Mouse (Mus musculus) MEL (cell line): ENCODE data around the gene Hspg2. TPM values are rescaled to one million over a fixed set of nuclear protein-coding genes. Genes with fewer than 3 reads are reported as not detected.
A peak's percentile ranks its signal among the peaks of the same experiment; 100 is the strongest.

Source experiments
- DNase-seq: peaks from one replicate; pipeline ENCODE4 v3.0.0; 2011; ENCODE audit warnings: low read depth, low spot score
- H3K27ac ChIP-seq: 2 replicates; pipeline ENCODE4 v1.5.1; 2012; ENCODE audit warnings: low read depth, mild to moderate bottlenecking, control low read depth, low read length, moderate library complexity; ENCODE audit not compliant: control insufficient read depth
- H3K27me3 ChIP-seq, 2 experiments: fragments of 150-350 bp in 1 of 2; sonication (generic) in 1 of 2; 2 replicates each; pipeline ENCODE4 v1.6.1; 2012; ENCODE audit warnings: low read length in 2 of 2, mild to moderate bottlenecking in 2 of 2, improper control_type of control experiment in 1 of 2, moderate library complexity in 1 of 2; ENCODE audit not compliant: insufficient read depth in 2 of 2, control insufficient read depth in 1 of 2
- H3K36me3 ChIP-seq, 2 experiments: 2 replicates each; pipeline ENCODE4 v1.6.1; 2012 to 2014; ENCODE audit warnings: low read length in 2 of 2, improper control_type of control experiment in 1 of 2, inconsistent platforms in 1 of 2, mild to moderate bottlenecking in 1 of 2; ENCODE audit not compliant: insufficient read depth in 2 of 2, control insufficient read depth in 1 of 2
- H3K4me1 ChIP-seq, 2 experiments: fragments of 150-350 bp in 1 of 2; sonication (generic) in 1 of 2; 2 replicates each; pipeline ENCODE4 v1.6.1; 2012; ENCODE audit warnings: low read length in 2 of 2, improper control_type of control experiment in 1 of 2, mild to moderate bottlenecking in 1 of 2; ENCODE audit not compliant: insufficient read depth in 2 of 2, control insufficient read depth in 1 of 2
- H3K4me3 ChIP-seq, 2 experiments: fragments of 150-350 bp in 1 of 2; sonication (generic) in 1 of 2; 2 replicates each; pipeline ENCODE4 v1.5.1; 2012; ENCODE audit warnings: low read depth in 2 of 2, low read length in 2 of 2, mild to moderate bottlenecking in 2 of 2, moderate library complexity in 2 of 2, control low read depth in 1 of 2, improper control_type of control experiment in 1 of 2; ENCODE audit not compliant: control insufficient read depth in 1 of 2, insufficient read depth in 1 of 2
- H3K79me2 ChIP-seq: 2 replicates; pipeline ENCODE4 v1.6.1; 2012; ENCODE audit warnings: mild to moderate bottlenecking, low read length, moderate library complexity; ENCODE audit not compliant: control insufficient read depth, poor library complexity, insufficient read depth
- H3K9ac ChIP-seq: 2 replicates; pipeline ENCODE4 v1.6.1; 2012; ENCODE audit warnings: low read depth, mild to moderate bottlenecking, control low read depth, low read length, moderate library complexity; ENCODE audit not compliant: control insufficient read depth, poor library complexity, severe bottlenecking
- H3K9me3 ChIP-seq: fragments of 150-350 bp; sonication (generic); replicated peaks from 2 replicates; pipeline ENCODE4 v1.6.1; 2012; ENCODE audit warnings: mild to moderate bottlenecking, low read length, improper control_type of control experiment, moderate library complexity; ENCODE audit not compliant: insufficient read depth
- BHLHE40 ChIP-seq: IDR thresholded peaks from 2 replicates; pipeline ENCODE4 v1.6.1; 2012; ENCODE audit warnings: low read depth, mild to moderate bottlenecking, inconsistent platforms, low read length, improper control_type of control experiment, borderline replicate concordance
- CHD2 ChIP-seq: IDR thresholded peaks from 2 replicates; pipeline ENCODE4 v1.6.1; 2011; ENCODE audit warnings: low read length, improper control_type of control experiment
- E2F4 ChIP-seq: IDR thresholded peaks from 2 replicates; pipeline ENCODE4 v1.6.1; 2011; ENCODE audit warnings: low read depth, low read length, improper control_type of control experiment, borderline replicate concordance
- GATA1 ChIP-seq: IDR thresholded peaks from 2 replicates; pipeline ENCODE4 v1.6.1; 2011; ENCODE audit warnings: low read depth, low read length, improper control_type of control experiment
- HCFC1 ChIP-seq: IDR thresholded peaks from 2 replicates; pipeline ENCODE4 v1.6.1; 2012; ENCODE audit warnings: low read depth, mild to moderate bottlenecking, inconsistent platforms, low read length, improper control_type of control experiment, moderate library complexity
- KAT2A ChIP-seq: conservative IDR thresholded peaks from 2 replicates; pipeline ENCODE4 v1.6.1; 2012; ENCODE audit warnings: low read depth, low read length, improper control_type of control experiment, inconsistent platforms
- MAFK ChIP-seq: IDR thresholded peaks from 2 replicates; pipeline ENCODE4 v1.6.1; 2011; ENCODE audit warnings: low read depth, mild to moderate bottlenecking, low read length, improper control_type of control experiment, borderline replicate concordance
- MAX ChIP-seq: IDR thresholded peaks from 2 replicates; pipeline ENCODE4 v1.6.1; 2011; ENCODE audit warnings: low read length, improper control_type of control experiment
- MAZ ChIP-seq: IDR thresholded peaks from 2 replicates; pipeline ENCODE4 v1.6.1; 2012; ENCODE audit warnings: low read depth, mild to moderate bottlenecking, inconsistent platforms, low read length, improper control_type of control experiment
- MYB ChIP-seq: IDR thresholded peaks from 2 replicates; pipeline ENCODE4 v1.6.1; 2011; ENCODE audit warnings: mild to moderate bottlenecking, low read depth, low read length, improper control_type of control experiment
- NRF1 ChIP-seq: IDR thresholded peaks from 2 replicates; pipeline ENCODE4 v1.6.1; 2014; ENCODE audit warnings: low read depth, mild to moderate bottlenecking, inconsistent platforms, low read length, improper control_type of control experiment, moderate library complexity; ENCODE audit not compliant: poor library complexity, insufficient read depth, severe bottlenecking
- RCOR1 ChIP-seq: IDR thresholded peaks from 2 replicates; pipeline ENCODE4 v1.6.1; 2012; ENCODE audit warnings: low read depth, mild to moderate bottlenecking, inconsistent platforms, low read length, improper control_type of control experiment
- SIN3A ChIP-seq: IDR thresholded peaks from 2 replicates; pipeline ENCODE4 v1.6.1; 2012; ENCODE audit warnings: low read length, improper control_type of control experiment, inconsistent platforms
- TBP ChIP-seq: IDR thresholded peaks from 2 replicates; pipeline ENCODE4 v1.8.0; 2011; ENCODE audit warnings: low read depth, low read length, improper control_type of control experiment
- UBTF ChIP-seq: IDR thresholded peaks from 2 replicates; pipeline ENCODE4 v1.6.1; 2012; ENCODE audit warnings: low read depth, mild to moderate bottlenecking, inconsistent platforms, low read length, improper control_type of control experiment, moderate library complexity, borderline replicate concordance; ENCODE audit not compliant: insufficient read depth
- USF1 ChIP-seq: IDR thresholded peaks from 2 replicates; pipeline ENCODE4 v1.6.1; 2014; ENCODE audit warnings: low read depth, mild to moderate bottlenecking, inconsistent platforms, low read length, improper control_type of control experiment, moderate library complexity
- polyA plus RNA-seq, 2 experiments: library from polyadenylated mRNA; stranded (reverse) in 1 of 2; unstranded in 1 of 2; fragments of >175 nt in 1 of 2; fragments of >200 nt in 1 of 2; gene quantifications; 2 replicates each; pipeline versions ENCODE4 v1.2.1 to v1.2.4; 2012; ENCODE audit warnings: low replicate concordance in 2 of 2, low read depth in 1 of 2; ENCODE audit not compliant: insufficient read length in 2 of 2, insufficient read depth in 1 of 2, missing spikeins in 1 of 2
- total RNA-seq: library from RNA; depleted of rRNA; stranded (reverse); fragments of 300-350 nt; gene quantifications from 2 replicates; pipeline ENCODE4 v1.2.3, GENCODE M21; 2012

Hspg2 gene
- total and polyA plus RNA-seq, 3 experiments: 0.04 TPM; not detected in 1

DNA sequence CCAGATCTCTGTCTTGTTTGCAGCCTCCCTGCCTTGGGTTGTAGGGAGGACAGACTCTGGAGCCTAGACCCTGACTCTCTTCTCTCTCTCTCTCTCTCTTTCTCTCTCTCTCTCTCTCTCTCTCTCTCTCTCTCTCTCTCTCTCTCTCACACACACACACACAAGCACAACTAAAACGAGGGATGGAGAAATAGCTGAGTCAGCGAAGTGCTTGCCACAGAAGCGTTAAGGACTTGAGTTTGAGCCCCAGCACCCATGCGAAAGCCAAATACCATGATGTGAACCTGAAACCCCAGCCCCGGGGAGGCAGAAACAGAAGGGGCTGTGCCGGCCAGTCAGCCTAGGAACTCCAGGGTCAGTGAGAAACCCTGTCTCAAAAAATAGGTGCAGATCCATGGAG lies 44.3 kb downstream of the Hspg2 start:
- H3K9ac ChIP-seq: no peak overlapping the region
- H3K27me3 ChIP-seq: no peaks in the 10 kb centered on the region
- TF ChIP-seq SIN3A (no peak), MAFK (peak; percentile 35; the same call in 1 of the 2 replicates), MAX (no peak), UBTF (no peak), GATA1 (no peak)
- no peak overlapping the region for H3K4me3 ChIP-seq
- no peak for DNase-seq
- H3K79me2 ChIP-seq: no peaks in the 10 kb centered on the region
- H3K36me3 ChIP-seq: no peaks in the 10 kb centered on the region
- no peaks in the 10 kb centered on the region for H3K4me1 ChIP-seq
- no peak overlapping the region for H3K27ac ChIP-seq
- no peaks in the 10 kb centered on the region for H3K9me3 ChIP-seq

DNA sequence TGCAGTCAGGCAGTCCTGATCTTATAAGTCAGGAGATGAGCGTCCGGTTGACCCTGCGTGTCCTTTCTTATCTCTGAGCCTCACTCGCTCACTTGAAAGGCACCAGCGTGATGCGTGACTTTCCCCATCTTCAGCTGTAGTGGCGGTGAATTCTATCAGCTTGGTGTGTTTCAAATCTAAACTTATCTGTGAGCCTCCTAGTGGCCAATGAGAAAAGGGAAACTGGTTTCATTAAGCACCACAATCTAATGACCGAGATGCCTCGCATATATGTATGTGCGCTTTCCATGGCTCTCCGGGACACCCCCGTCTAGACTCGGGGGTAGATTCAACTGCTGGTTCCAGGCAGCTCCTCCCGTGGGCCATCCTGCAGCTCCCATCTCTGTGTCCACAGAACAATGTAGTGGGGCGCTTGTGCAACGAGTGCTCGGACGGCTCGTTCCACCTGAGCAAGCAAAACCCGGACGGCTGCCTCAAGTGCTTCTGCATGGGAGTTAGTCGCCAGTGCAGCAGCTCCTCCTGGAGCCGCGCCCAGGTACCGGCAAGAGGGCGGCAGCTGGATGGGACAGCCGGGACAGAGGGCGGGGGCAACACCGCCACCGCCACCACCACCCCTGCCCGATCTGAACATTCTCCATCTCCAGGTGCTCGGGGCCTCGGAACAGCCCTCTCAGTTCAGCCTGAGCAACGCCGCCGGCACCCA lies 49.6 kb downstream of the Hspg2 start:
- DNase-seq: no peak
- no peaks in the 10 kb centered on the region for H3K4me1 ChIP-seq
- no peaks in the 10 kb centered on the region for H3K36me3 ChIP-seq
- no peaks in the 10 kb centered on the region for H3K9me3 ChIP-seq
- H3K79me2 ChIP-seq: no peaks in the 10 kb centered on the region
- no peak overlapping the region for H3K4me3 ChIP-seq
- H3K27me3 ChIP-seq: no peaks in the 10 kb centered on the region
- TF ChIP-seq MAZ (no peak), BHLHE40 (no peak), SIN3A (no peak), KAT2A (no peak), USF1 (no peak), E2F4 (no peak)
- H3K9ac ChIP-seq: no peak overlapping the region
- H3K27ac ChIP-seq: no peak overlapping the region

- TF ChIP-seq NRF1: no peak
- TF ChIP-seq RCOR1: no peak
- no peak for TF ChIP-seq MYB
- no peak for TF ChIP-seq MAX
- no peak for TF ChIP-seq HCFC1
- TF ChIP-seq CHD2: no peak
- TF ChIP-seq TBP: no peak
- no peak for TF ChIP-seq KAT2A
- no peak for TF ChIP-seq GATA1
- no peak for DNase-seq
- no peak overlapping the region for H3K27ac ChIP-seq
- H3K79me2 ChIP-seq: no peaks in the 10 kb centered on the region
- H3K4me1 ChIP-seq: no peaks in the 10 kb centered on the region
- no peaks in the 10 kb centered on the region for H3K9me3 ChIP-seq
- no peaks in the 10 kb centered on the region for H3K36me3 ChIP-seq
- H3K27me3 ChIP-seq: no peaks in the 10 kb centered on the region; a peak in 1 of 4 replicates
- H3K4me3 ChIP-seq: no peak overlapping the region
- H3K9ac ChIP-seq: no peak overlapping the region
Observed at GRCm38 (mm10) chr4:137518746-137519145, 50.2 kb downstream of the Hspg2 start.
